Mouse (Mus musculus) kidney, adult 2 months (tissue): ENCODE data around the gene Ghitm. TPM values are rescaled to one million over a fixed set of nuclear protein-coding genes. Genes with fewer than 3 reads are reported as not detected.
A peak's percentile ranks its signal among the peaks of the same experiment; 100 is the strongest.

Experiments used
- DNase-seq: peaks from one replicate; pipeline ENCODE4 v3.0.0; 2021
- H3K27ac ChIP-seq: fragments of 200-500 bp; 2 replicates; pipeline ENCODE4 v1.5.1; 2012; ENCODE audit warnings: low read depth, low read length, control low read depth, inconsistent platforms; ENCODE audit not compliant: insufficient read depth
- H3K27me3 ChIP-seq: fragments of 200-500 bp; replicated peaks from 2 replicates; pipeline ENCODE4 v1.6.1; 2012; ENCODE audit warnings: mild to moderate bottlenecking, moderate library complexity, low read length, inconsistent platforms; ENCODE audit not compliant: control insufficient read depth, insufficient read depth
- H3K36me3 ChIP-seq: fragments of 200-500 bp; 2 replicates; pipeline ENCODE4 v1.6.1; 2012; ENCODE audit warnings: mild to moderate bottlenecking, moderate library complexity, low read length, inconsistent platforms; ENCODE audit not compliant: control insufficient read depth, insufficient read depth
- H3K4me1 ChIP-seq: fragments of 200-500 bp; 2 replicates; pipeline ENCODE4 v1.6.1; 2011; ENCODE audit warnings: low read length; ENCODE audit not compliant: control insufficient read depth, insufficient read depth
- H3K4me3 ChIP-seq: fragments of 200-500 bp; 2 replicates; pipeline ENCODE4 v1.5.1; 2011; ENCODE audit warnings: mild to moderate bottlenecking, low read depth, low read length, control low read depth; ENCODE audit not compliant: insufficient read depth
- CTCF ChIP-seq: fragments of 200-500 bp; conservative IDR thresholded peaks from 2 replicates; pipeline ENCODE4 v1.5.1; 2011; ENCODE audit warnings: low read depth, mild to moderate bottlenecking, control low read depth, low read length, moderate library complexity, mixed read lengths; ENCODE audit not compliant: insufficient read depth, insufficient read length
- POLR2A ChIP-seq: fragments of 200-500 bp; IDR thresholded peaks from one replicate; pipeline ENCODE4 v1.6.1; 2011; ENCODE audit warnings: low read depth, low read length, control low read depth
- WGBS: fragments of 180-500 bp; shearing (Covaris S2); methylation state at CpG from one replicate; pipeline ENCODE4 v1.1.7; 2018; 5-methylcytosine and 5-hydroxymethylcytosine counted together
- polyA plus RNA-seq: library from polyadenylated mRNA; depleted of rRNA; stranded (reverse); fragments of >200 nt; gene quantifications from 2 replicates; pipeline ENCODE4 v1.2.3, GENCODE M21; 2012; rRNA removed

The Ghitm gene
- 322 and 327 TPM in 2 replicates for polyA plus RNA-seq

DNA sequence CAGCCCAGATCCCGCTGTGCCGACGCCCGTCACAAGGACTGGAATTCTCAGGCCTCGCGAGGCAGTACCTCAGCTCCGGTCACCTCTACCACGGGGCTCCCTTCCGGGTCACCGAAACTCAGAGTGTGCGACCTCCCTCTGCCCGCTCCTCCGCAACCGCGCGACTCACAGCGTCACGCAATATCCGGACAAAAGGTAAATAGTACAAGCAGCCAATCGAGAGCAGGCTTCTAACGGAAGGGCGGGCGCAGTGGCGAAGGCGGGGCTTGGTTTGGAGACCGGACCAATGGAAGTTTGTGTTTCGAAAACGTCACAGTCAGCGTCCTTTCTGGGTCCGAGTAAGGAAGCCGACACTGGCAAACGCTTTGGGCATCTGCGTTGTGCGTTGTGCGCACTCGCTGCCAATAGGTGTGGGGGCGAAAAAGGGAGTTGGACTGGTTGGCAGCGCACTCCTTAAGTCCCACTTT lies at the start of gene Ghitm:
Gene Ghitm (minus strand): TSS at position 146 of the 467 bp plus-strand sequence.
- H3K4me1 ChIP-seq = peaks cover 7% of the 10 kb centered on the region; the same call in 1 of the 2 replicates
- TF ChIP-seq POLR2A (peak; percentile 53), CTCF (no peak)
- H3K4me3 ChIP-seq = peak within 1 kb of the TSS; percentile 93
- H3K27ac ChIP-seq = peak within 1 kb of the TSS; percentile 86
- WGBS = under 1% methylated on average over 38 of the region's 38 CpGs
- H3K27me3 ChIP-seq = no peaks in the 10 kb centered on the region
- DNase-seq = peak; percentile 99
- peaks cover 8% of the 10 kb centered on the region; the same call in 1 of the 2 replicates for H3K36me3 ChIP-seq

DNA sequence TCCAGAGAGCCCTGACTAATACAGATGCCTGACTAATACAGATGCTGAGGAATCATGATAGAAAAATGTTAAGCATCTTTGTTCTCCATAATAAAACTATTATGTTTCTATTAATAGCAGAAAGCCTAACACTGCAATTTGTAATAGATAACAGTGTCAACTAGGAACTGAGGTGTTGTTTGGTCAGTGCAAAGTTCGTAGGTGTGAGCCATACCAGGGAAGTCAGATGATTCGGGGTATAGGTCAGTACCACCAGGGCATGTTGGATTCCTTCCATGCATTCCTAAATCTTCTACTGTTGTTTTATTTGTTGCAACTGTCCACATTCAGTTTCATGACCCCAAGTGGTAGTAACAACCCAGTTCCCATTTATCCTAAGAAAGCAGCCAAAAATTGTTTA lies 49.8 kb upstream of the Ghitm start:
- no peaks in the 10 kb centered on the region for H3K27me3 ChIP-seq
- no peak for TF ChIP-seq CTCF
- no peak for TF ChIP-seq POLR2A
- H3K4me3 ChIP-seq = no peak overlapping the region
- no peaks in the 10 kb centered on the region for H3K4me1 ChIP-seq
- DNase-seq = no peak
- H3K36me3 ChIP-seq = no peaks in the 10 kb centered on the region
- WGBS = 56% methylated on average over 2 of the region's 2 CpGs
- no peak overlapping the region for H3K27ac ChIP-seq

DNA sequence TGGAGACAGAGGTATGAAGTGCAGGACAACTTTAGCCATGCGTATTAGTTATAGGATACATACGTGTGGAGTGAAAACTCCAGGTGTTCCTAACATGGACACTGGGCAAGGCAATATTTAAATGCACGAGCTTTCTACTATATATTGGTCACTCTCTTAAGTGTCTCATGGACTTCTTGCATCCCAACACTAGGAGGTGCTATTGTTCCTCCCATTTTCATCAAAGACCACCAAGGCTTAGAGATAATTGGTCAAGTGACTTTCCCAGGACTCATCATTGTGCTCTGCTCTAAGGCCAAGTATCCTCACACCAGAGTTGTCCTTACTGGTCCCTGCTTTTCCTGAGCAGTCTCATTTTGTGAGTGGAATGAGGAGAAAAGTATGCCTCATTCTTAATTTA lies 39.4 kb upstream of the Ghitm start:
- 71% methylated on average over 3 of the region's 3 CpGs for WGBS
- Histone ChIP-seq H3K4me1 (no peaks in the 10 kb centered on the region), H3K4me3 (no peak overlapping the region), H3K36me3 (no peaks in the 10 kb centered on the region), H3K27ac (no peak overlapping the region), H3K27me3 (no peaks in the 10 kb centered on the region)
- TF ChIP-seq CTCF = no peak
- no peak for DNase-seq

DNA sequence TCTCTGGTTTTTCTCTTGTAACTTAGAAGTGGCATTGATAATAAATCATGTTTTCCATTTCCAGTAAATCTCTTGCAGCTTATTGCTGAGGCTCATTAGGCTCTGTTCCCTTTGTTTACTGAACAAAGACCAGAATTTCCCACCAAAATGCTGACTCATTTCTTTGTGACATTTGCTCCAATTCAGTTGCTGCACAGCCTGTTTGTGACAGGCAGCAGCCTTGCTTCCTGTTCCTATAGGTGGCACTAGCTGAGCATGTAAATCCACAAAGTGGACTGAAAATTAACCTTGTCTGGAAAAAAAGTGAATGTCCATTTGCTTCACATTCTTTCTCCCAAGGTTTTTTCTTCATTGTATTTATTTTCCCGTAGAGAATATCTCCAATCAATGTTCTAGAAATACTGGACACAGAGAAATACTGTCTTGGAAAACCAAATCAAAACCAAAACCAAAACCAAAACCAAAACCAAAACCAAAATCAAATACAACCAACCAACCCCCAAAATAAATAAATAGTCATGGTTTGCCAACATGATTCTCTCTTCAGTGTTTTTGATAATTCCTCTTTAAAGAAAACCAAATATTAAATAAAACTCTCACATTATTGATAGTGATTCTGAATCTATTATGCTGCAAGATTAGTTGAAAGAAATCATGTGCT lies 30.3 kb upstream of the Ghitm start:
- TF ChIP-seq POLR2A (no peak), CTCF (peak; percentile 48)
- H3K4me1 ChIP-seq = no peaks in the 10 kb centered on the region
- no peak overlapping the region for H3K27ac ChIP-seq
- no peak overlapping the region for H3K4me3 ChIP-seq
- DNase-seq = peak; percentile 33
- WGBS = 58% methylated on average over 1 of the region's 1 CpGs
- no peaks in the 10 kb centered on the region for H3K27me3 ChIP-seq
- no peaks in the 10 kb centered on the region for H3K36me3 ChIP-seq

DNA sequence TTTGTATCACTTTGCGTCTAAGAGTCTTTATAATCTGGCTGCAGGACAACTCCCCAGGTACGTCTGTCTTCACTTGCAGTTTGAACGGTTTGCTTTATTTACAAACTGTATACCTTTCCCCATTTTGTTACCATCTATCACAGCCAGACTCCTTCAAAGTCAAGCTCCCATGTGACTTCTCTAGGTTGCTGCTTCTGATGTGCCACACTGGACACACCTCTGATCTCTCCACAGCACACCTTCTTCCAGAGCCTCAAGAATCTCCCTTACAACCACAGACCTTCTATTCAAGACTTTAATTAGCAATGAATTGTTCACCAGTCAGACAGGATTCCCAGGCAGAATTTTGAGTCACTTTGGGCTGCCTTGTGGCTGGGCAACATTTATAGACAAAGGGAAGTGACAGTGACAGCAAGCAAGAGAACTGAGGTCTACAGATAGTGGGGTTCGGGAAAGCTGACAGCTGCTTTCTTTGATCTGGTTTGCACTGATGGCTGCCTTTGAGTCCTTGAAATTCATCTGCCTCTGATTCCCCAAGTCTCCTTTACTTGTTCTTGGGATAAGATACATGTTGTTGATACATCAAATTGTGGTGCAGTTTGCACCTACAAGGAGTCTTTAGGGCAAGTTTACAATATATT lies 29.4 kb upstream of the Ghitm start:
- H3K36me3 ChIP-seq = no peaks in the 10 kb centered on the region
- no peaks in the 10 kb centered on the region for H3K27me3 ChIP-seq
- no peak for DNase-seq
- H3K4me3 ChIP-seq = no peak overlapping the region
- TF ChIP-seq CTCF (no peak), POLR2A (no peak)
- 70% methylated on average over 4 of the region's 4 CpGs for WGBS
- no peak overlapping the region for H3K27ac ChIP-seq
- H3K4me1 ChIP-seq = no peaks in the 10 kb centered on the region

DNA sequence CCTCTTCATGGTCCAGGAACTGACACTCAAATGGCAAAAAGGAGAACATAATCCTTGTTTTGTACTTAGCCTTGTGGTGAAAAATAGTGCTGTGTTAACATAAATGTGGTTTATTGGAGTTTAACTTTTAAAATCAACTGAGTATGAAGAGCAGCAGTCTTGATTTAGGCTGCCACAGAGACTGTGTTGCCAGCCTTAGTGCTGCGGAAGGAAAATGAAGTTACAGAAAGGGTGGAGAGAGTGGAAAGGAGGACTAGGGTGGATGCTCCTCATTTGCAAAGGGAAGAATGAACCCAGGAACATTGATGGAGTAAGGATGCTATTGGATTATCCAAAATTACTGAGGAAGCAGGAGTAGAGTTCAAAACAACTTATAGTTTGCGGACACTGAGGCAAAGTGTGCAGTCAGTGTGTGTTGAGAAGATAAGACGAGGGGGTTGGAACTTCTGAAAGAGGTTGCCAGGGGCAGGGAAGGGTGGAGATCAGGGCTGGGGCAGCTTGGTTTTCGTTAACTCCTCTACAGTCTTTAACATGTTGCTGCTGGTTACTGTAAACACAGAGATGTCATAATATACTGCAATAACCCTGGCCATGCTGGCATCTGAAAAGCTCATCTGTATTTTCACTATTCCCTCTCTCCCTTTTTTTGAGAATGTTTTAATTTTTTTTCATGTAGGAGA lies 28.3 kb upstream of the Ghitm start:
- no peaks in the 10 kb centered on the region for H3K27me3 ChIP-seq
- no peak for DNase-seq
- H3K4me3 ChIP-seq = no peak overlapping the region
- no peak overlapping the region for H3K27ac ChIP-seq
- 77% methylated on average over 4 of the region's 4 CpGs for WGBS
- no peaks in the 10 kb centered on the region for H3K4me1 ChIP-seq
- TF ChIP-seq POLR2A (no peak), CTCF (no peak)
- no peaks in the 10 kb centered on the region for H3K36me3 ChIP-seq

DNA sequence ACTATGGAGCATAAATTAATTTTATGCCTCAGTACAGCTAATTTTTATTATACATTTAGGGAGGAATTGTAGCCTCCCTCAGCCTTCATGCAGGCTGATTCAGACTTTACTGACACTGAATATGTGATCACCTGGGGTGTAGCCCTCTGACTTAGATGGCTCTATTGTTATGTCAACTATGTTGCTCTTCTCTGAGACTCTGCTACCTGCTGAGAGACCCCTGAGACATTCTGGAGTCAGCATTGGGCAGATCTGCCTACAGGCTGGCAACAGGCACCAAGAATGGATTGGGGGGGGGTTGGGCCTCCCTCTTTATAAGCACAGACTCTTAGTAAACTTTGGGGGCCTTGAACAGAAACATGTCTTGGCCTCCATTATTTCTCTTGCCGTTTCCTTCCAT lies 19.3 kb upstream of the Ghitm start:
- TF ChIP-seq POLR2A (no peak), CTCF (no peak)
- DNase-seq = no peak
- 95% methylated on average over 1 of the region's 1 CpGs for WGBS

More for the DNA sequence above, 19.3 kb upstream of the Ghitm start:
- Histone ChIP-seq H3K4me1 (no peaks in the 10 kb centered on the region), H3K4me3 (no peak overlapping the region), H3K36me3 (no peaks in the 10 kb centered on the region), H3K27ac (no peak overlapping the region), H3K27me3 (no peaks in the 10 kb centered on the region)
